Mouse (Mus musculus): Measurements from ENCODE around the gene Ttc28. TPM values are rescaled to one million over a fixed set of nuclear protein-coding genes. Genes with fewer than 3 reads are reported as not detected.

Gene Ttc28
- total and polyA plus RNA-seq, 3 experiments, result 0.21 to 0.89 (median 0.28) TPM

- H3K27me3 ChIP-seq (replicated peaks), result peaks cover 2% of the 10 kb centered on the region
- H3K9ac ChIP-seq (ENCODE audit: insufficient read depth, low read depth), result no peak overlapping the region
- no peak overlapping the region for H3K27ac ChIP-seq (ENCODE audit: insufficient read depth, low read depth)
- no peak overlapping the region for H3K4me2 ChIP-seq (ENCODE audit: insufficient read depth, low read depth, poor library complexity, severe bottlenecking)
- H3K4me3 ChIP-seq (replicated peaks in 1 of 3; ENCODE audit: low read depth in 2 of 3, low read length in 2 of 3, poor library complexity in 1 of 3), result no peak overlapping the region
- dilution Hi-C loops (cut with MboI; ENCODE audit: extremely low pct_ligation_motif_present, extremely low pct_unique_long_range_greater_than_20kb, low sequenced_read_pairs), result no loop called here
- H3K36me3 ChIP-seq (replicated peaks in 1 of 2; ENCODE audit: control insufficient read depth in 1 of 2, insufficient read depth in 1 of 2, low read length in 1 of 2), result no peaks in the 10 kb centered on the region
- H3K79me2 ChIP-seq (replicated peaks; ENCODE audit: control insufficient read depth, extremely low read depth, insufficient read depth, poor library complexity, severe bottlenecking), result no peaks in the 10 kb centered on the region
- in situ Hi-C loops (cut with MboI; ENCODE audit: low pct_ligation_motif_present, low pct_unique_long_range_greater_than_20kb, low sequenced_read_pairs), result loop anchor here (25.0 kb wide), 1 partner anchor 209 kb away; no protein-coding TSS in a partner anchor
- no peaks in the 10 kb centered on the region for H3K9me3 ChIP-seq (replicated peaks; ENCODE audit: low read length)
- TF ChIP-seq SMC3 (IDR thresholded peaks at IDR 0.05; ENCODE audit: low read depth, low read length) (no peak), MAX (IDR thresholded peaks at IDR 0.05; ENCODE audit: low read length) (no peak), TCF12 (IDR thresholded peaks at IDR 0.05; ENCODE audit: low read depth, low read length) (no peak), EP300 (IDR thresholded peaks at IDR 0.05; ENCODE audit: low read length) (no peak), PAX5 (IDR thresholded peaks at IDR 0.05; ENCODE audit: low read length) (no peak), SIN3A (IDR thresholded peaks at IDR 0.05; ENCODE audit: low read length) (no peak), CTCF (conservative IDR thresholded peaks at IDR 0.05 in 1 of 2, IDR thresholded peaks at IDR 0.05 in 1 of 2; ENCODE audit: low read depth in 2 of 2, low read length in 2 of 2) (no peak), CHD1 (IDR thresholded peaks at IDR 0.05; ENCODE audit: low read depth, low read length) (no peak), NRF1 (IDR thresholded peaks at IDR 0.05; ENCODE audit: low read depth, low read length) (no peak), GABPA (IDR thresholded peaks at IDR 0.05; ENCODE audit: insufficient replicate concordance, low read depth, low read length) (no peak), JUN (IDR thresholded peaks at IDR 0.05; ENCODE audit: insufficient read depth, low read depth, low read length) (no peak), TBP (conservative IDR thresholded peaks at IDR 0.05; ENCODE audit: low read depth, low read length) (no peak), NELFE (IDR thresholded peaks at IDR 0.05; ENCODE audit: low read depth, low read length) (no peak)
- DNase-seq (ENCODE audit: extremely low read depth), result no peak
- H3K4me1 ChIP-seq (ENCODE audit: control insufficient read depth in 1 of 2, insufficient read depth in 2 of 2), result no peaks in the 10 kb centered on the region
Observed at GRCm38 (mm10) chr5:111220679-111221380, 341.2 kb downstream of the Ttc28 start.

DNA sequence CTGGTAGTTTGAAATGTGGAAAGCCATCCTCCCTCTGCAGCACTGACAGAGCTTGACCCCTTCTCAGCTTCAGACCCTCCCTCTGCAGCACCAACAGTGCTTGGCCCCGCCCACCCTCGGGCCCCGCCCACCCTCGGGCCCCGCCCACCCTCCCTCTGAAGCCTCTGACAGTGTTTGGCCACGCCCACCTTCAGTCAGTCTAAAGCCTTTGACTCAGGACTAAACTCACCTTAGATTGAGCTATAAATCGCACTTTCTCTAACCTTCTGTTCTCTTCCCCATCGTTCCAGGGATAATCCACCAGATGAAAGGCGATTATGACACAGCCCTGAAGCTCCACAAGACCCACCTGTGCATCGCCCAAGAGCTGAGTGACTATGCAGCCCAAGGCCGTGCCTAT lies 343.2 kb downstream of the Ttc28 start:
- no peaks in the 10 kb centered on the region for H3K36me3 ChIP-seq (replicated peaks in 1 of 2; ENCODE audit: control insufficient read depth in 1 of 2, insufficient read depth in 1 of 2, low read length in 1 of 2)
- H3K9me3 ChIP-seq (replicated peaks; ENCODE audit: low read length), result no peaks in the 10 kb centered on the region
- no peaks in the 10 kb centered on the region for H3K27me3 ChIP-seq (replicated peaks)
- TF ChIP-seq MYC (IDR thresholded peaks at IDR 0.05; ENCODE audit: low read depth, low read length) (no peak), UBTF (IDR thresholded peaks at IDR 0.05; ENCODE audit: low read depth, low read length) (no peak), ZMIZ1 (IDR thresholded peaks at IDR 0.05; ENCODE audit: low read depth, low read length) (no peak), TCF12 (IDR thresholded peaks at IDR 0.05; ENCODE audit: low read depth, low read length) (no peak), USF2 (conservative IDR thresholded peaks at IDR 0.05; ENCODE audit: low read depth, low read length) (no peak), NRF1 (IDR thresholded peaks at IDR 0.05; ENCODE audit: low read depth, low read length) (no peak), RCOR1 (conservative IDR thresholded peaks at IDR 0.05; ENCODE audit: low read depth, low read length) (no peak), JUN (IDR thresholded peaks at IDR 0.05; ENCODE audit: insufficient read depth, low read depth, low read length) (no peak), IRF4 (IDR thresholded peaks at IDR 0.05; ENCODE audit: low read depth, low read length) (no peak), CTCF (conservative IDR thresholded peaks at IDR 0.05 in 1 of 2, IDR thresholded peaks at IDR 0.05 in 1 of 2; ENCODE audit: low read depth in 2 of 2, low read length in 2 of 2) (no peak), POLR2AphosphoS2 (IDR thresholded peaks at IDR 0.05; ENCODE audit: low read depth, low read length) (no peak), ZKSCAN1 (IDR thresholded peaks at IDR 0.05; ENCODE audit: borderline replicate concordance, low read depth, low read length) (no peak), USF1 (IDR thresholded peaks at IDR 0.05; ENCODE audit: low read depth, low read length) (no peak), TBP (conservative IDR thresholded peaks at IDR 0.05; ENCODE audit: low read depth, low read length) (no peak), CHD2 (IDR thresholded peaks at IDR 0.05; ENCODE audit: low read length) (no peak), HCFC1 (IDR thresholded peaks at IDR 0.05; ENCODE audit: low read depth, low read length) (no peak), MEF2A (IDR thresholded peaks at IDR 0.05; ENCODE audit: borderline replicate concordance, low read depth, low read length) (no peak)
- H3K4me1 ChIP-seq (ENCODE audit: control insufficient read depth in 1 of 2, insufficient read depth in 2 of 2), result no peaks in the 10 kb centered on the region; a peak in 1 of 4 replicates
- no peak overlapping the region for H3K27ac ChIP-seq (ENCODE audit: insufficient read depth, low read depth)
- dilution Hi-C loops (cut with MboI; ENCODE audit: extremely low pct_ligation_motif_present, extremely low pct_unique_long_range_greater_than_20kb, low sequenced_read_pairs), result no loop called here
- no peaks in the 10 kb centered on the region for H3K79me2 ChIP-seq (replicated peaks; ENCODE audit: control insufficient read depth, extremely low read depth, insufficient read depth, poor library complexity, severe bottlenecking)
- no peak overlapping the region for H3K4me2 ChIP-seq (ENCODE audit: insufficient read depth, low read depth, poor library complexity, severe bottlenecking)
- in situ Hi-C loops (cut with MboI; ENCODE audit: low pct_ligation_motif_present, low pct_unique_long_range_greater_than_20kb, low sequenced_read_pairs), result loop anchor here (25.0 kb wide), 1 partner anchor 211 kb away; no protein-coding TSS in a partner anchor
- DNase-seq (ENCODE audit: extremely low read depth), result peak; percentile 40
- no peak overlapping the region for H3K9ac ChIP-seq (ENCODE audit: insufficient read depth, low read depth)
- no peak overlapping the region for H3K4me3 ChIP-seq (replicated peaks in 1 of 3; ENCODE audit: low read depth in 2 of 3, low read length in 2 of 3, poor library complexity in 1 of 3)

Data from CH12.LX (cell line).